Mouse (Mus musculus) urinary bladder, postnatal 0 days (tissue): ENCODE measurements around the gene Gm45717. TPM values are rescaled to one million over a fixed set of nuclear protein-coding genes. Genes with fewer than 3 reads are reported as not detected.

ENCODE experiments used
- polyA plus RNA-seq: library from polyadenylated mRNA; unstranded; fragments of >200 nt; fragmentation: Nextera tagmentation; extraction: Ambion mirVana; gene quantifications from 2 replicates; pipeline ENCODE4 v1.2.1, GENCODE M21; 2015

The Gm45717 gene
- 0.60 and 0.79 TPM in 2 replicates for polyA plus RNA-seq

DNA sequence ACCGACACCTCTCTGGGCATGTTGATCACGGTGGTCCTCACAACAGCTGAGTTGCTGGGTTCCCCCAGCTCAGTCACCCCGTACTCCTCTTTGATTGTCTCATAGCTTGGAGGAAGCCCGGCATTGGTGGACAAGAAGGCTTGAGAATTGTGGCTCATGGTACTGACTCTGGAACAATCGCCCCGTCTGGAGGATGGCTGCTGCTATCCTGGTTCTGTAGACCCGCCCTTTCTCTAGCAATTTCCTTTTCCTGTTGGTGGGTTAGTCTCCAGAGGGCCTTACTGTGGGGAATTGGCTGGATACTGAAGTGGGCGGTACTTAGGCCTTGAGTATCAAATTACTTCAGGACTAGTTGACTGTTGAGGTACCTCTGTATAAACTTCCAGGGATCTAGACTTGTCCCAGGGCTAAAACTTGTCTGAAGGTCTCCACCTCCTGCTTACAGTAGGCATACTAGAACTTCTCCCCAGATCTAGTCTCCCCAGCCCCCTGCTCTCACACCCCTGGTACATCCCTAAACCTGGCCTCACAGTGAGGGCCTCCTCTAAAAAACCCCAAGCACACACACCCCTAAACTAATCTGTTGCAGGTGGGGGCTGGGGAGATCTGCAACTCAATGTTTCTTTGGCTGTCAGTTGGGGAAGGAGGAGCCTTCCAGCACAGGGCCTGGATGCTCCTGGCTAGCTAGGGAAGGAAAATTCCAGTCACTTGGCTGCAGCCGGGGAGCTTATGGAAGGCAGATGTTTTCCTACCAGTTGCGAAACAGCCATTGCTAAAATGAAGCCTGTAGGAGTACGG, at the start of gene Gm45717, which contains the start of gene Ifitm2:
Gene Gm45717, minus strand, starts transcription at position 180 of the 798 bp plus-strand sequence.
Gene Ifitm2, minus strand, starts transcription at position 230 of the 798 bp plus-strand sequence.

DNA sequence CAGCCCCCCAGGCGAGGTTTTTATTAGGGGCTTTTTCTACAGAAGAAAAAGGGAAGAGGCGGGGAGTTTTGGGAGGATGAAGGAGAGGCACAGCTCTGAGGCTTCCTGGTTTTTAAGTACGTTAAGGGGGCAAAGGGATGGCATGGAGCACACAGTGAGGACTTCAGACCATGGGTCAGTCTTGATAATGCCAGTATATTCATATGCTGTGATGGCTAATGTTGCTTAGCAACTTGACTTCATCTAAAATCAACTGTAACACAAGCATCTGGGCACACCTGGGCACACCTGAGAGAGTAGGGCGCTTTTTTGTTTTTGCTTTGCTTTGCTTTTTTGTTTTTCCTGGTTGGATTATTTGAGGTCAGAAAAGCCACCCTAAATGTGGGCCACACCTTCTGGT, 11.2 kb upstream of the Gm45717 start, which contains the start of gene Ifitm1:
Gene Ifitm1, plus strand, starts transcription at position 301 of the 400 bp plus-strand sequence.

DNA sequence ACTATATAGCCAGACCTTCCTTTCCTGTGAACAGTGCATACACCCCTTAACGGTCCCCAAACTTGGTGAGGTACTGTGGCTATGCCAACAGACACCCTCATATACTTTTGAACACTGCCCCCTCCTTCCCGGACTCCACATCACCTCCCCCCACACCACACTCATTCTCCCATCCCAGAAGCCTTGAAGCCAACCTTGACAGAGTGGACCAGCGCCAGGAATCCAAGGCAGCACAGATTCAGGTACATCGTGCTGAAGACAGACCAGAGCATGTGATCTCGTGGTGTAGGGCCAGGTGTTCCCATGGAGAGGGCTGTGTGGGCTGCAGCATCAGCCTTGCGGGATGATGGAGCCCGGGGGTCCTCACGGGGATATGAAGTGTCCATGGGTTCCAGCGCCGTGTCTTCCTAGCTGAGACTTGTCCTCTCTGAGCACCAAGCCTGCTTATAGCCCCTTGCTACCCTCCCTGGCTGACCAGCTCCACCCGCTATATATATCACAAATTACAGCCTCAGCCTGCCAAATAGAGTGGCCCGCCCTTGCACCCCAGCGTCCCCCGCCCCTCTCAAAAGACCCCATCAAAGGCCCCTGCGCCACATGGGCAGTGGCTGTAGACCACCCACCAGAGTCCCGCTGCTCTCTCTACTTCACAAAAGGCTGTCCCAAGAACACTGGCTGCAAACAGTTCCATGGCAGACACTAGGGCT, 5.8 kb downstream of the Gm45717 start, which contains the start of gene Ifitm5:
Gene Ifitm5, minus strand, starts transcription at position 468 of the 707 bp plus-strand sequence.

DNA sequence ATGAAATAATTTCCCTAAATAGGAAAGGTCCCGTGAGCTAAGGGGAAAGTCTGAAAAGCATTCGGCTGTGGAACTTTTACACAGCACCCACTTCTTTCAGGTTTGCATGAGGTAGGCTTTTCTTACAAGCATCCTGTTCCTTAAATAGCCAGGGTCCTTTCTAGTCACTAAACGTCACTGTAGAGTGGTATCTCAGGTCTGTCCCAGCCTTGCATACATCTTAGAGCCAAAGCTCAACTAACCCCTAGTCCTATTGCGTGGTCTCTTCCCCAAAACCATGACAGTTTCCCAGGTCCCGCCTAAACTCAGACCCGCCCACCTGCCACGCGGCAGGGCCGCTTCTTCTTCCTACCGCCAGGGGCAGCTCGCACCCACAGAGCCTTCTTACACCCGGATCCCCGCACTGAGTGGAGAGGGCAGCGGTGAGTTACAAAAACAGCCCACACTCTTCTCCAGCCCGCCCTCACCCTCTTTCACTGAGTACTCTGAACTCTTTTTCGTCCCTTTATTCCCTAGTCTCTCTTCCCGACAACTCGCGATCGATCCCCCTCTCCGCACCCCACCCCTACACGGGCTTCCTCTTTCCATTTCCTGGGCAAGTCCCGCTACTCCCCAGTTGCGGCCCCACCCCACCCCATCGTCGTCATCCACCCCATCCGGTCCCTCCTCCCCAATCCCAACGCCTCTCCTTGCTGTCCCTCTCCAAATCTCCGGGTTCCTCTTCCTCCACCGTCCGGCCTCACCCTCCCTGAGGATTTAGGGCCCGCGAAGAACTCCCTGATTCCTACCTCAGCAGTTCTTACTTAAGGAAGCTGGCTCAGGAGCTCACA, 14.3 kb downstream of the Gm45717 start, which contains the start of gene Pgghg:
Gene Pgghg, plus strand, starts transcription at position 170 of the 830 bp plus-strand sequence.

DNA sequence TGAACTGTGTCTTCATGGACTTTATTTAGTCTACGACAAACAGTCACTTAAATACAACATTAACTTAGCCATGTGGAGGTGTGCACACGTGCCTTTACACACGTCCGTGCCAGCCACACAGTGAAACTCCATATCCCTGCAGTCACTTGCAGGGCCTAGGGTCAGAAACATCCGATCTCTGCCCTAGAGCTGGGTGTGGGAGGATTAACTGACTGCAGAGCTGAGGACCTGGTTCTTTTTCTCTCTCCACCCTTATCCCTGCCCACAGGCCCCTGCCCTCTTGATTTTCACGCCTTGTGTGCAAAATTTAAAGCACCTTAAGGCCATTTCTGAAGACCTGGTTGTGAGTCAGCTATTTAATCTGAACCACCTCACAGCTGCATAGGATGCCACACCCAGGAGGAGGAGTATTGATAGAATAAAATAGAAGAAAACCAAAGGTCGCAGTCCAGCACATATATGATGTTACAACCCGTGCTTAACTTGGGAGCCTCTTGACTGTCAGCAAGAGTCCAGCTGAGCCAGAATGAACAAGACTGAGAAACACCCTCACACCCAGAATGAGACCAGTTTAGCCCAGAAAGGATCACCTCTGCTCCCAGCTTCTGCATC, 35.2 kb downstream of the Gm45717 start, which contains the start of gene Nlrp6:
Gene Nlrp6, plus strand, starts transcription at position 485 of the 612 bp plus-strand sequence.

DNA sequence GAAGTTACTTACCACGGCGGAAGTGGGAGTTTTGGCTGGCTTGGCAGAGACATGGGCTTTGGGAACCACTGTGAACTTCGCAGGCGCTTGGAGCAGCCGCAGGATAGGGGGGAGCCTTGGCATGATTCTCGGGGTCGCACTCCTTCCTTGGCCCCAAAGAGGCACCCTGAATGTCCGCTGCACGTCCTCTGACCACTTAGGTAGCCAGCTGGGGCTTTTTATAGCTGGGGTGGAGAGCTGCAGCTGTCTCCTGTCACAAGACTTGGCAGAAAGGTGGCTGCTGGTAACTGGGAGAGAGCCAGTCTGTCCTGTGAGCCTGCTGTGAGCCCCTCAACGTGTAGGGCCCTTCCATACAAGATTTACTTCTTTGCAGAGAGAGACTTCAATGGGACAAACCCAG, 55.5 kb downstream of the Gm45717 start, which contains the start of gene Cox8b:
Gene Cox8b, minus strand, starts transcription at position 227 of the 400 bp plus-strand sequence.

Other genes starting within 250 kb of the Gm45717 start
- 0.25 and 0.75 TPM in 2 replicates for gene Cyp2e1, start 192.2 kb downstream of the Gm45717 start, polyA plus RNA-seq
- gene Syce1, start 168.1 kb downstream of the Gm45717 start, polyA plus RNA-seq, result 0.19 and 0.25 TPM in 2 replicates
- gene Zfp941, start 133.8 kb downstream of the Gm45717 start, polyA plus RNA-seq, result 0.55 and 0.98 TPM in 2 replicates
- gene Urah, start 120.9 kb downstream of the Gm45717 start, polyA plus RNA-seq, result 9.5 and 11.1 TPM in 2 replicates
- not detected in 2 replicates for gene Scgb1c1, start 110.4 kb downstream of the Gm45717 start, polyA plus RNA-seq
- gene Odf3, start 108.1 kb downstream of the Gm45717 start, polyA plus RNA-seq, result 0.14 TPM in 1 of 2 replicates, not detected in the other
- gene Gm45785, start 99.6 kb downstream of the Gm45717 start, polyA plus RNA-seq, result not detected in 2 replicates
- 50.8 and 53.1 TPM in 2 replicates for gene Ric8a, start 99.0 kb downstream of the Gm45717 start, polyA plus RNA-seq
- 39.9 and 50.6 TPM in 2 replicates for gene Bet1l, start 98.4 kb downstream of the Gm45717 start, polyA plus RNA-seq
- gene Psmd13, start 74.0 kb downstream of the Gm45717 start, polyA plus RNA-seq, result 160 and 172 TPM in 2 replicates
- gene Sirt3, start 73.6 kb downstream of the Gm45717 start, polyA plus RNA-seq, result 16.6 and 18.1 TPM in 2 replicates
- gene Cox8b, start 55.5 kb downstream of the Gm45717 start, polyA plus RNA-seq, result 0.43 and 0.74 TPM in 2 replicates
- 0.08 and 0.22 TPM in 2 replicates for gene Nlrp6, start 35.0 kb downstream of the Gm45717 start, polyA plus RNA-seq
- gene Pgghg, start 14.5 kb downstream of the Gm45717 start, polyA plus RNA-seq, result 17.1 and 17.4 TPM in 2 replicates
- 1.1 and 1.4 TPM in 2 replicates for gene Ifitm5, start 5.6 kb downstream of the Gm45717 start, polyA plus RNA-seq
- gene Ifitm2, start 50 bp upstream of the Gm45717 start, polyA plus RNA-seq, result 1,342 and 1,631 TPM in 2 replicates
- 156 and 219 TPM in 2 replicates for gene Ifitm1, start 11.3 kb upstream of the Gm45717 start, polyA plus RNA-seq
- 730 and 992 TPM in 2 replicates for gene Ifitm3, start 54.8 kb upstream of the Gm45717 start, polyA plus RNA-seq
- 0.67 and 3.1 TPM in 2 replicates for gene Ifitm6, start 62.0 kb upstream of the Gm45717 start, polyA plus RNA-seq
- not detected in 2 replicates for gene Gm17387, start 73.2 kb upstream of the Gm45717 start, polyA plus RNA-seq
- gene B4galnt4, start 105.2 kb upstream of the Gm45717 start, polyA plus RNA-seq, result 0.25 and 0.40 TPM in 2 replicates
- gene Pkp3, start 122.3 kb upstream of the Gm45717 start, polyA plus RNA-seq, result 29.1 and 32.9 TPM in 2 replicates
- 4.8 and 5.7 TPM in 2 replicates for gene Sigirr, start 144.6 kb upstream of the Gm45717 start, polyA plus RNA-seq
- gene Ano9, start 161.9 kb upstream of the Gm45717 start, polyA plus RNA-seq, result 3.7 and 5.5 TPM in 2 replicates
- gene Ptdss2, start 166.4 kb upstream of the Gm45717 start, polyA plus RNA-seq, result 30.7 and 33.0 TPM in 2 replicates
- gene Rnh1, start 216.9 kb upstream of the Gm45717 start, polyA plus RNA-seq, result 194 and 223 TPM in 2 replicates
- 116 and 122 TPM in 2 replicates for gene Hras, start 238.1 kb upstream of the Gm45717 start, polyA plus RNA-seq
- 2.4 and 3.4 TPM in 2 replicates for gene Lrrc56, start 238.2 kb upstream of the Gm45717 start, polyA plus RNA-seq